Mouse (Mus musculus): Measurements from ENCODE around the gene Pxdn.

Gene Pxdn

DNA sequence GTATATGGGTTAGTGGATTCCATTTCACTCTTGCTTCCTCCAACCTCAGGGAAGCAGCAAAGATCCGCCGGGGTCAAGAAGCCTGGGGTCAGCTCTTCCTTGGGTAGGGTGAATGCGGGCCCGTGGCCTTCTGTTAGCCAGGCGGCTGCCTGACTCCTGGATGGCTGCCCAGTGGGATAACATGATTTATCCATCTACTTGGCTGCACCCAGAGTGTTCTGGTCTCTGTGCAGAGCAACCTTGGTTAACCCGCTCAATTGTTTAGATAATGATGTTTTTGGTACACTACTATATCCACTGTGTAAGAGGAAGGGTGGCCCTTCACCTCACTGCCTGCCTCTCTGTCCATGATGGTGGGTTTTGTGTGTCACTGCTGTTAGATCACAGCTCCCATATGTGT is 14.7 kb downstream of the Pxdn start:
- no peak for DNase-seq (ENCODE audit: low spot score in 2 of 2)

DNA sequence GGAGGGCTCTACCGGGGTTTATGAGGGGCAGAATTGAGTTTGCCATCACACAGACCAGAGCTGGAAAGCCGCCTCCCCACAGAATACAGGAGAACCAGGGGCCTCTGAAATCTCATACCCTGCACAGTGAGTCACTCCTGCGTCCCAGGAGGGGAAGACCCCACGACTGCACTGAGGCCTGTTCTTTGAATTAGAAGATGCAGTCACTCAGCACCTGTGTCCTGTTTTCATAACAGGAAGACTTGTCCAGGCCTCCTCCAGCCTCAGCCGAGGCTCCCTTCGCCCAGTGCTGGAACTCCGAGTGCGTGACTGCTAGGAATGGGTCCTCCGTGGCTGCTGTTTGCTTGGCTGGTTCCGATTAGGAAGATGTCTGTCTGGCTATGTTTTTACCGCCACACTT is 16.6 kb downstream of the Pxdn start:
- no peak for DNase-seq (ENCODE audit: low spot score in 2 of 2)

DNA sequence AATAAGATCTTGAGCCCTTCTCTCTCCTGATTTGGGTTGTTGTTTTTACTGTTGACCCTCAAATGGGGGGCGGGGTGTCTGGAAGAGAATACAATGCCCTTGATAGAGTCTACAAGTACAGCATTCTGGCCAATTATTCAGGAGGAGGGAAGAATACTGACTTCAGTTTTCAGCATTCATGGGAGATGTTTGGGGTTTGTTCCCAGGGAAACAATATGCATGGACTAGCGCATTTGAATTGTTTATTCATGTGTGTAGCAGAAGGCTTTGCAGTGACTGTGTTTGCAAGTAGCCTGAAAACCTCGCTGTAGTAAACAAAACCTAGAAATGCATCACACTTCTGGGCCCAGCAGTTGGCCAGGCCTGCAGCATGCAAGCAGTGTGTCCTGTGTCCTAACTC is 17.1 kb downstream of the Pxdn start:
- DNase-seq (ENCODE audit: low spot score in 2 of 2) = no peak

DNA sequence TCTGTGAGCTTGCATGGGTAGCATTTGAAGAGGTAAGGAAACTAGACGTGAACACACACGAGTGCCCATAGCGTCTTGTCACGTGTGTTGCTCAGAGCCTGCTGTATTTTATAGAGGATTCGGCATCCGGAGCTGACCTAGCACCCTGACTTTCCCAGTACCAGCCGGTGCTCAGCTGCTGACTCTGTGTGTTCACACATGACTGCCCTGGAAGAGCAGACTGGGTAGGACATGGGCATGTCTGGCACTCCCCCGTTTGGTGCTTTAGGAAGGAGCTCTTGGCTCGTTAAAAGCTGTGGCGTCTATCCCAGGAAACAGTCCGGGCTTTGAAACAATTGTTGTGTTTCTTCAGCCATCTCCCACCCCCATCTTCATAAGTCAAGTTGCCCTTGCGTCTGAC is 19.6 kb downstream of the Pxdn start:
- DNase-seq (ENCODE audit: low spot score in 2 of 2) = no peak

DNA sequence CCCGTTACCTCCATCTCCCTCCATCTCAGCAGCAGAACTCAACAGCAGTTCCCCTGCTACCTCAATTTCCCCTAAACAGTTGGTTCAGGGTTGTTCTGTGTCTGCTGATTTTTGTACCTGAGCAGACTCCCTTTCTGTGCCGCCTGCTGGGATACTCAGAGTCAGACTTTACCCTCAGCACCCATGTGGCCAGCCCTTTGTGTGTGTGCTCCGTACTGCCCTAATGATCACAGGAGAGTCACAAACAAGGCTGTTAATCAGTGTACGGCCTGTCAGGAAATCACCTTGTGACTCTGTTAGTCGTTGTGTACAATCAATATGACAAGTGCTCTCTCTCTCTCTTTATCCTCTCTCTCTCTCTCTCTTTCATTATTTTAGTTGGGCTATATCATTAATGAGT is 21.2 kb downstream of the Pxdn start:
- no peak for DNase-seq (ENCODE audit: low spot score in 2 of 2)

DNA sequence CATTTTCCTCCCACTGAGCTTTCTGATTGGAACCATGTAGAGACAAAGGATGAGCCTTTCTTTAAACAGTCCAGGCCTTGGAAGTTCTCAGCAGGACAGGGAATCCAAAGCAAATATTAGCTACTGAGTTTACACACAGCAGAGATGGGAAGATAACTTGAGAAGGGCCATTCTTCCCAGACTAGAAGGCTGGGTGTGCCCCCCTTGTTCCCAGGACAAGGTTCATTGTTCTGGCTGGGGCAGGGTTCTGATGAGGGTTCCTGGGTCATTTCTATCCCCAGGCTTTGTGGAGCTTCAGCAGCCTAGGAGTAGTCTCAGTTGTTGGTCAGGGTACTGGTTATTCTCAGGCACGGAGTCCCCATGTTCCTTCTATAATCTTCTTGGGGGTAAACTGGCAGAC is 23.6 kb downstream of the Pxdn start:
- DNase-seq (ENCODE audit: low spot score in 2 of 2) = no peak

DNA sequence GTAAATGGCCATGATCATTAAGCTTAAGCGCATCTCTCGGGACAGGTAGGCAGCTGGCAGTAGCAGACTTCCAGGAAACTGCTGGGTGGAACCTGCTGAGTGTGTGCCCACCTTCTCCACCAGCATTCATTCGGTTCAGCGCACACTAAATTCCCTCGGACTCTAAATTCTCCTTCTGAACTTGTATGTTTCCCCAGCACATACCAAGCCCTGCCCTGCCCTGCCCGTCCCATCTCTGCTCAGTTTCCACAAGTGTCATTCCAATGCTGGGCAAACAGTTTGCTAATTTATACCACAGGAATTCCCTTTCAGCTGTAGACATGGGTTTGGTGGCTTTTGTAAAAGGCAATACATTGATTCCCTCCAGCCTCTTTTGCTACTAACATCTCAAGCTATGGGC is 27.6 kb downstream of the Pxdn start:
- no peak for DNase-seq (ENCODE audit: low spot score in 2 of 2)

DNA sequence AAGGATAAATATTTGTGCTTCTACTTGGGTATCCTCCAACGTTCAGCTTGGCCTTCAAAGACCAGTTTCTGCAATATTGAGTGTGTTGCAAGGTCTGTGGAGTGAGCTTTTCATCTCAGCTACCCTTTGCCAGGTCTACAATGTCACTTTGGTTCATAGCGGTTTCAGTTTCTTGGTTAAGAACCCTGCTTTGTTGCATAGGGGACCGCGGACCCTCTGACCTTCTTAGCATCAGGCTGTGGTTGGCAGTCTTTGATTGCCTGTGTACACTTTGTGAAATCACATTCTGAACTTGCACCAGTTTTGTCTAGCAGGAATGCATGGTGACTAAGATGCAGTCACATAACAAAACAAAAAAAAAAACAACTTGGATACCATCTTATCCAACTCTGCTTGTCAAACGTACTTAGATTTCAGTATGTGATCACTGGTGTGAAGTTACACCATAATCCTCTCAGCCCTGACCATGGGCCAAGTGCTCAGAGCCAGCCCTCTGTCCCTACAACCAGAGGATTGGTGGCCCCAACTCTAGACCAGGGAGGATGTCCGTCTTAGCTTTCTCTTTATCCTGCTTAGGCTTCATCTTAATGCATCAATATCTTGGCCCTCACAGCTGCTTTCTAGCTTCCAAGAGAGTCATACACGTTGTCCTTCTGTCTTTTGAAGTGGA is 34.5 kb downstream of the Pxdn start:
- DNase-seq (ENCODE audit: low spot score in 2 of 2) = no peak

DNA sequence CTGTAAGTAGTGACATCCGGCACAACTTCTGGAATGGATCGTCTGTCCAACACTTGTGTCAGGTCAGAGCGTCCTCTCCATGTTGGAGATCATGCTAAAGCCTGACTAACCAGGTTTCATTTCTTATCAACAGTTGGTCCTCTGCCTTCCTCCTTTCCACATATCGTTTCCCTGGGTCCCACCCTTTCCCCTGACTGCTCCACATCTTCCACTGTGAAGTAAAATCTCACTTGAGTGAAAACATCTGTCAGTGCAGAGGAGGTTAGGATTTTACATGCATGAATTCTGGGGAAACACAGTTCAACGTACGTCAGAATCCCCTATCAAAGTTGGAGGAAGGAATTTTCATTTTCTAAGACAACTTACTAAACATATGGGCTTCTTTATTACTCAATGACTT is 35.1 kb downstream of the Pxdn start:
- DNase-seq (ENCODE audit: low spot score in 2 of 2) = no peak

DNA sequence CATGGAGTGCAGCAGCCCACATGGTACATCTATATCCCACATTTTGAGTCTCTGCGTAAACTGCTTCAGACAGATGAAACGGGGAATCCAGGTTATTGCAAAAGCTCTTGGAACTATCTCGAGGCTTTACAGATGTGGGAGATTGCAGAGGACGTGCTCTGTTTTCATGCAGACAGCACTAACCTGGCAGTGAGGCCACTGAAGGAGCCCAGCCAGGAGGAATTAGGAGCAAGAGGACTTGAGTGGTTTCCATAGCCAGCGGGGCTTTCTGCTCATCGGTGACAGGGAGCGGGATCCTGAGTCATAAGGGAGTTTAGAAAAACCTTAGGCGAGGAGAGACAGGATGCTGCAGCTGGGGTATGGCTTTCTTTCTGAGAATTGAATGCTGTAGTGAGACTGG is 42.7 kb downstream of the Pxdn start:
- DNase-seq (ENCODE audit: low spot score in 2 of 2) = no peak

DNA sequence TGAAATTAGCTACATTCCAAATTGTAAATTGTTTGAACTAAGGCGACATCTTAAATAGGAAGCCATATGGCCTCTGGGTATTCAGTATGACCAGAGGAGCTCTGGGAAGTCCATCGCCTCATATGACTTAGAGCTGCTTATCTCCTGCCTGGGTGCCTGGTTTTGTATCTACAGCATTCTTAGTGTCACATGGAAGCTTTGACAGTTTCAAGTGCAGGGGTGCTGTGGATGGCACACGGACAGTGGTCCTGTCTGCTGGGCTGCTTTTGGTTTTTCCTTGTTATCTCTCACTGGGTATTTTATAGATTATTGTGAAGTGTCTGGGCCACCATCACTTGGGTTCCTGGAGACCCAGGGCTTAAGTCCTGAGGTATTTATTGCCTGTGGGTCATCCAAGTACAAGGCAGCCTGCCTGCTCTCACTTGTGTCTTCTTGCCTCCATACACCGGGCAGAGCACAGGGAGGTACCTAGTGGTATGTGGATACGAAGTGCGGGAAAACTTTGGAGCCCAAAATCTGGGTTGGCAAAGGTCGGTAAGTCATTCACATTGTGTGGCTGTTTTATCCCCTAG is 44.4 kb downstream of the Pxdn start:
- no peak for DNase-seq (ENCODE audit: low spot score in 2 of 2)

DNA sequence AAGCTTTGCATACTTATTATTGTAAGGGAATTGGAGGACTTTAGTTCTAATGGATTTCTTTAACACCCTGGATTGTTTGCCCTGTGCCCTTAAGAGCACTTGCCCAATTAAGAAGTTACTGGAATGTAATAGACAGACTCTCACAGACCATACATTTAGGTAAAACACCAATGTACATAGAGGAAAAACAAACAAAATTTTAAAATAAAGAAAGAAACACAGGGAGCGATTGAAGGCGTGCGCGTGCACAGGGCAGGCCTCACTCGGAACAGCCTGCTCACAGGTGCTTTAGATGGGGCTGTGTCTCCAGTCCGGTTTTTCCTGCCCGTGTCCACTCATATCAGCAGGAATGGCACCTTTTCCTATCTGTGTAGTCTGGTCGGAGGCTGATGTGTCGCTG is 45.8 kb downstream of the Pxdn start:
- no peak for DNase-seq (ENCODE audit: low spot score in 2 of 2)

DNA sequence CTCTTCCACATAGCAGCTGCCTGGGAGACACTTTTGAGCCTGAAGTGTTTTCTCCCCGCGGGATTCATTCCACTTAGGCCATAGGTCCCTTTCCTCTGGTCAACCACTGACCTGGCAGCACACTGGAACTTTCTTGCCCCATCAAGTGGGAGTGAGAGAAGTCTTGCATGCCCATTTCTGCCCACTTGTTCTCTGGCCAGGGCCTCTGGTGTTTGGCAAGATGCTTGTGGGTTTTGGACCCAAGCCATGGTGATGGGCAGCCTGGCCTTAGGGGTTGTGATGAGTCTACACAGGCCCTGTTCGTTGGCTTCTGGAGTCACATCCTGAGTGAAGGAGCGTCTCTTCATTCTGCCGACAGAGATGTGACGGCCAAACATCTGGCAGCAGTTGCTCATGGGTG is 47.7 kb downstream of the Pxdn start:
- DNase-seq (ENCODE audit: low spot score in 2 of 2) = no peak

DNA sequence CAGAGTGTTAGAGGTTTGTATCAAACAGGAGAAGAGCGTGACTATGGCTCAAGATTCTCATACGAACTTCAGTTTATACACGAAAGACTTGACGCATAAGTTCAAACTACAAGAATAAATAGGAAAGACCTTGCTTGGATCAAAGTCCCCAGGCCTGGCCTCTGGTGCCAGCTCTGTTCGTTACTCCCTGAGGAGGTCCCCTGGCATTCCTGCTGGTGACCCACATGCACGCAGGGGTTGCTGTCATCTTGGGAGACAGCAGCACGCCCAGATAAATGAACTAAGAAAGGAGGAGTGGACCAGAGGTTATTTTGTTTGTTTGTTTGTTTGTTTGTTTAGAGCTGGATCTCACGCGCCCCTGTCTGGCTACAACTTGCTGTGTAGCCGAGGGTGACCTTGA is 48.8 kb downstream of the Pxdn start:
- DNase-seq (ENCODE audit: low spot score in 2 of 2) = no peak

DNA sequence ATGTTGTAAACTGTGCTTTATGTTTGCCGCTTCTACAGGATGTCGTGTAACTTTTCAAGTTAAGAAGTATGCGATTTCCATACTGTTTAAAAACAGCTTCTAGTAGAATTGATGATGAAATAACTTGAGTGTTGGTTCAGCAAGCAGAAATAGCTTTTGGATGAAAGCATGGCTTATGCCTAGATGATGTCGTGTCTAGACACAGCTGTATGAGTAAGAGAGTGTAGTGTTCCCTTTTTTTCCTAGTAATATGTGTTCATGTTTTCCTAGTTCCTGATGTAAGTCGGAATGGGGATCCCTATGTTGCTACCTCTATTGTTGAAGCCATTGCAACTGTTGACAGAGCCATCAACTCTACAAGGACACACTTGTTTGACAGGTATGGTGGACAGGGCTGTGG is 61.5 kb downstream of the Pxdn start:
- no peak for DNase-seq (ENCODE audit: low spot score in 2 of 2)

DNA sequence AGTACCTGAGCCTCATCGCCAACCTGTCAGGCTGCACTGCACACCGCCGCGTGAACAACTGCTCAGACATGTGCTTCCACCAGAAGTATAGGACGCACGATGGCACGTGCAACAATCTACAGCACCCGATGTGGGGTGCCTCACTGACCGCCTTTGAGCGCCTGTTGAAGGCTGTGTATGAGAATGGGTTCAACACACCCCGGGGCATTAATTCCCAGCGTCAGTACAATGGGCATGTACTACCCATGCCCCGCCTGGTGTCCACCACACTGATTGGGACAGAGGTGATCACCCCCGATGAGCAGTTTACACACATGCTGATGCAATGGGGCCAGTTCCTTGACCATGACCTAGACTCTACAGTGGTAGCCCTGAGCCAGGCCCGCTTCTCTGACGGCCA is 64.5 kb downstream of the Pxdn start:
- no peak for DNase-seq (ENCODE audit: low spot score in 2 of 2)

DNA sequence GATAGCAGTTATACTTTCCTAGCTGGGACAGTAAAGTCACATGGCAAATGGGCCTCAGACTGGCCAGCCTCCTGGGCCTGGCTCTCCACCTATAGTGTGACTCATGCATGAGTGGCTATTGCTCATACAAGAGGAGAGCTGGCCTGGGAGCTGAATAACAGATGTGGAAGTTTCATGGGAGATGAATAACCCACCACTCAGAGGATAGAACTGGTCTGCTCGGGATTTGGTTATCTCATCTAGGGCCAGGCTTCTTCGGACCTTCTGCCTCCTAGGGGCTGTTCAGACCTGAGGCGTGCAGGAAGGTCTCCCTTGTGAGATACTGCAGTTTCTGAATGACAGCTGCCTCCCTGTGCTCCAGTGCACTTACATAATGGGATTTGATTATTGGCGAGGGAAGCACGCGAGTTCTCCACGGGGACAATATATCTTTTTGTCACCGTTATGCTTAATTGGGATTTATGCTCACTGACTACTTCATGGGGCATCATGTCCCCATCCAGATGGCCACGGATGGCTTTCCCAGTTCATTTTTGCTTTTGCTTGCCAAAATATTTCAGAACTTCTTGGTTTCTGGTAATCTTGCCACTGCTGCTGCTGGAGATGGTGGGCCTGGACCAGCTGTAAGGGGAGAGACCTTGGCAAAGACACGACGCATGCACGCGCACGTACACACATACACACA is 66.4 kb downstream of the Pxdn start:
- no peak for DNase-seq (ENCODE audit: low spot score in 2 of 2)

DNA sequence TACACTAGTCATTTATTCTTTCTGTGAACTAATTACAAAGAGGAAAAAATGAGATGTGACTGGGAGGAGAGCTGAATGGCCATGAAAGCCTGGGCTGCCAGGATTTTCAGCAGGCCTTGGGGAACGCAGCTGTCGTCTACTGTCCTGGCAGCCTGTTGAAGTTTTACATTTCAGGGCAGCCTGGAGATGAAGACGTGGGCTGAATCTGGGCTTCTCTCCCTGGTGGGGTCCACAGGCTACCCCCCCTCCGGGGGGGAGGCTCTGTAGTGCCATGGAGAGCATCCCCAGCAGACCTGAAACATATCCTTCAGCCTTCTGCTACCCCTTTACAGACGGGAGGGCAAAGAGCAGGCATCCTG is 66.9 kb downstream of the Pxdn start:
- no peak for DNase-seq (ENCODE audit: low spot score in 2 of 2)

DNA sequence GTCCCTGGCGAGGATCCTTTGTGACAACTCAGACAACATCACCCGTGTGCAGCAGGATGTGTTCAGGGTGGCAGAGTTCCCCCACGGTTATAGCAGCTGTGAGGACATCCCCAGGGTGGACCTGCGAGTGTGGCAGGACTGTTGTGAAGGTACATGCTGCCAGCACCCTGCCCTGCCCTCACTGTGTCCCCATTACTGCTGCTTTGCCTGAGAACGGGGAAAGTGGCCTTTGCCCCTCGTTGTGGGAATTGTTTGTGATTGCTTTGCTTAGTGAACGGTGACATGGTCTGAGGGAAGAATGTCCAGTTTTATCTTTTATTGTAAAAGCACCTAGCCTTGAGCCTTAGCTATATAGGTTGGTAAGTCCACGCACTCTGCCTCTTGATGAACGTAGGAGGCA is 69.2 kb downstream of the Pxdn start:
- DNase-seq (ENCODE audit: low spot score in 2 of 2) = no peak

DNA sequence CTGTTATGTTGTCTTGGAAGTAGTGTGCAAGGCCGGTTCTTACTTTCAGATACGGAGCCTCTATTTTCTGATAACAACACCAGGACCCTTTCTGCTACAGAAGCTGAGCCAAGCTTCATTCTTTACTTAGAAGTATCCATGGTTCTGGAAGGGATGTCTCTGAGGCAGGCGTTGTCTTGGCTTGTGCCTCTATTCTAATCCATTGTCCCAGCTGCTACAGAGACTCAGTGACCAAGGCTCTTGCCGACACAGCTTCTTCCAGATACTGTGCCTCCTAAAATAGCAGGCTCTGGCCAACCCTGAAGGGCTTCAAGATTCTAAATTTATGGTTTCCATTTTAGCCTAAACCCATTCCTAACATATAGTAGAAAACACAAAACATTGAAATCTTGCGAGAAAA is 71.3 kb downstream of the Pxdn start:
- no peak for DNase-seq (ENCODE audit: low spot score in 2 of 2)

DNA sequence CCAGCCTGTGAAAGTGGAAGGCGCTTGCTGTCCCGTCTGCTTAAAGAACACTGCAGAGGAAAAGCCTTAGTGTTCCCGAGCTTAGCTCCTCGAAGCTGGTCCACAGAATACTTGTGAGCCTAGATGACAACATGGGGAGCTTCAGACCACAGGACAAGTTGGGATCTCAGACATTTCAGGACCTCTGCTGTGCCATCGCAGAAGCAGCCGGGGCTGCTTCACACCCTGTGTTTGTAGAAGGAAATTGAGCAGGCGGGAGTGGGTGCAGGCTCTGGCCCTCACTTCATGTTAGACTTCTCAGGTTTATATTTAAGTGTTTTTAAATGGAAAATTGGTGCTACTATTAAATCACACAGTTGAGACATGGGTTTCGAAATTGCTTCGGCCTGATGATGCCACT is 78.1 kb downstream of the Pxdn start:
- peak in 1 of 2 experiments; percentile 48 for DNase-seq (ENCODE audit: low spot score in 2 of 2)

DNA sequence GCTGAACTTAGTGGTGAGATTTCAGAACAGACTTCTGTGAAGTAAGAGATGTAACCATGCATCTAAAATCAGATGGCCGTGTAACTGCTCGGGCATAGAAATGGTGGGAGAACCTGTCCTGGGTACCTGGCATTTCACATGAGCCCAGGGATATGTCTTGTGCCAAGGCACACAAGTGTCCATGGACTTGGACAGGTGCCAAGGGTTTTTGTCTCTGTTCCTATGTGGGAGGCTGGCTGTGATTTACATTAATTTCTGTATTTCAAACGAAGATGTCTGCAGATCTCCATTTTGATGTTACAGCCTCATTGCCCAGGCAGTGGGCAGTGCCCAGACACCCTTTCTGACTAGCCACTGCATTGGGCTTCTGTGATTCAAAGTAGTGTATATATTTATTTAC is 79.7 kb downstream of the Pxdn start:
- DNase-seq (ENCODE audit: low spot score in 2 of 2) = no peak

DNA sequence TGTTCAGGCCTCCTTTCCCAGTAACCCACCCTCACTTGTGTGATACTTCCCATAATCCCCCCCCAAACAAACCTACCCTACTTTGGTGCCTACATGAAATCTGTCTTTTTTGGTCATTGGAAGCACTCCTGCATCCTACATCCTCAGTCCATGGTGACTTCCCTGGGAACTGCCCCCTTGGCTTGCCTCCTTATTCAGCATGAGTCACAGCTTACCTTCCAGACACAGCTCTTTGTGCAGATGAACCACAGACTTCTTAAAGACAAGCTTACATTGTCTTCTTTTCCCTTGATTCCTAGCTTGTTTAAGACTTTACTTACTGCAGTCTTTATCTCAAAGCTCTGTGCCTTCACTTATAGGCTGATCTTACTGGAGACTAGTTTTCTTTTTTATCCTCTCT is 83.0 kb downstream of the Pxdn start:
- no peak for DNase-seq (ENCODE audit: low spot score in 2 of 2)

DNA sequence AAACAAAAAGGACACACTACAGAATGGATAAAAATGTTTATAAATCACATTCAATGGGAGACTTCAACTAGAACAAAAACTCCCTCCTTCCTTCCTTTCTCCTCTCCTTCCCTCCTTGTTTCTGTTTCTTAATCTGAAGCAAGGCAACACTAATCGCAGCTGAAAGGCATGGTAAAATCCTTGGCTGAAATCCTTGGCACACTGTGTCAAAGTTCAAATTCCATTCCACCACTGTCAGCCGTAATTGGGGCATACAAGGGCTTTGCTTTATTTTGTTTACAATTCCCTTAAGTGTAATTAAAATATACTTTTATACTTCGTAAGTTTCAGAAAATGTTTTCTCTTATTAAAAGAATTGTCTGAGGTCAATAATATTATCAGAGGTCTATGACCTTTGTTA is 86.1 kb downstream of the Pxdn start:
- no peak for DNase-seq (ENCODE audit: low spot score in 2 of 2)
